Mouse (Mus musculus) skeletal muscle tissue, postnatal 0 days (tissue): ENCODE results near the gene Mnt. TPM values are rescaled to one million over a fixed set of nuclear protein-coding genes. Genes with fewer than 3 reads are reported as not detected.

ENCODE experiments used
- microRNA-seq, 2 experiments: library from miRNA; unstranded; fragments of <30 nt; microRNA quantifications; one replicate each; pipeline ENCODE4; 2016
- polyA plus RNA-seq: library from polyadenylated mRNA; unstranded; fragments of >200 nt; fragmentation: Nextera tagmentation; extraction: Ambion mirVana; gene quantifications from 2 replicates; pipeline ENCODE4 v1.2.1, GENCODE M21; 2015

Gene Mnt
- 1.5 and 2.2 TPM in 2 replicates for polyA plus RNA-seq

GRCm38 (mm10) chr11:74830256-74831161 is at the start of gene Mnt:
TSS of gene Mnt (plus strand) at chr11:74830920.

Small RNAs within 50 kb of the gene (microRNA-seq; reads per million reads assigned to microRNA genes)
- gene Mir6926 = 0.21 to 0.61 reads per million in 2 experiments

Other genes with a start within 250 kb of the Mnt start
- gene Rap1gap2, start 220.0 kb upstream of the Mnt start, polyA plus RNA-seq = 5.1 and 5.3 TPM in 2 replicates
- 0.21 and 0.22 TPM in 2 replicates for gene Ccdc92b, start 211.3 kb upstream of the Mnt start, polyA plus RNA-seq
- gene Cluh, start 181.4 kb upstream of the Mnt start, polyA plus RNA-seq = 41.2 and 43.3 TPM in 2 replicates
- gene Pafah1b1, start 106.2 kb upstream of the Mnt start, polyA plus RNA-seq = 43.7 and 51.0 TPM in 2 replicates
- 8.5 and 11.2 TPM in 2 replicates for gene Mettl16, start 60.1 kb upstream of the Mnt start, polyA plus RNA-seq
- gene Sgsm2, start 66.1 kb downstream of the Mnt start, polyA plus RNA-seq = 2.1 and 2.3 TPM in 2 replicates
- 17.8 and 18.1 TPM in 2 replicates for gene Tsr1, start 67.2 kb downstream of the Mnt start, polyA plus RNA-seq
- 6.4 and 6.8 TPM in 2 replicates for gene Smg6, start 94.9 kb downstream of the Mnt start, polyA plus RNA-seq
- gene Srr, start 95.0 kb downstream of the Mnt start, polyA plus RNA-seq = 15.1 and 16.2 TPM in 2 replicates